Mouse (Mus musculus) liver, adult 2 months (tissue): ENCODE results near the gene Erich6. TPM values are rescaled to one million over a fixed set of nuclear protein-coding genes. Genes with fewer than 3 reads are reported as not detected.

Experiments used
- DNase-seq: peaks from one replicate; pipeline ENCODE4 v3.0.0-alpha.2; 2011; ENCODE audit warnings: low read depth, low spot score; ENCODE audit errors: extremely low read depth
- H3K27ac ChIP-seq: fragments of 200-500 bp; replicated peaks from 2 replicates; pipeline ENCODE4 v1.5.1; 2012; ENCODE audit warnings: low read depth, mild to moderate bottlenecking, control low read depth, inconsistent platforms, low read length; ENCODE audit not compliant: insufficient read depth
- H3K27me3 ChIP-seq: fragments of 200-500 bp; 2 replicates; pipeline ENCODE4 v1.6.1; 2012; ENCODE audit warnings: mild to moderate bottlenecking, moderate library complexity, low read length, inconsistent platforms; ENCODE audit not compliant: control insufficient read depth, insufficient read depth
- H3K36me3 ChIP-seq: fragments of 200-500 bp; 2 replicates; pipeline ENCODE4 v1.6.1; 2012; ENCODE audit warnings: low read length, inconsistent platforms; ENCODE audit not compliant: control insufficient read depth, insufficient read depth
- H3K4me1 ChIP-seq: fragments of 200-500 bp; 2 replicates; pipeline ENCODE4 v1.6.1; 2011; ENCODE audit warnings: low read length; ENCODE audit not compliant: control insufficient read depth, insufficient read depth
- H3K4me3 ChIP-seq: fragments of 200-500 bp; 2 replicates; pipeline ENCODE4 v1.5.1; 2011; ENCODE audit warnings: low read depth, mild to moderate bottlenecking, control low read depth, low read length, moderate library complexity; ENCODE audit not compliant: insufficient read depth
- H3K79me2 ChIP-seq: fragments of 200-500 bp; 2 replicates; pipeline ENCODE4 v1.6.1; 2012; ENCODE audit warnings: inconsistent platforms, mild to moderate bottlenecking, low read length, moderate library complexity; ENCODE audit not compliant: control insufficient read depth, insufficient read depth
- H3K9ac ChIP-seq: fragments of 200-500 bp; 2 replicates; pipeline ENCODE4 v1.6.1; 2012; ENCODE audit warnings: low read depth, mild to moderate bottlenecking, control low read depth, inconsistent platforms, low read length
- CTCF ChIP-seq: fragments of 200-500 bp; IDR thresholded peaks from 2 replicates; pipeline ENCODE4 v1.5.1; 2011; ENCODE audit warnings: low read depth, low read length, control low read depth
- POLR2A ChIP-seq: fragments of 200-500 bp; IDR thresholded peaks from 2 replicates; pipeline ENCODE4 v1.6.1; 2011; ENCODE audit warnings: low read length, control low read depth; ENCODE audit not compliant: insufficient read depth; ENCODE audit errors: extremely low read depth
- WGBS: fragments of 180-500 bp; shearing (Covaris S2); methylation state at CpG from one replicate; pipeline ENCODE4 v1.1.7; 2018; 5-methylcytosine and 5-hydroxymethylcytosine counted together
- polyA plus RNA-seq: library from polyadenylated mRNA; depleted of rRNA; stranded (reverse); fragments of >200 nt; gene quantifications from 2 replicates; pipeline ENCODE4 v1.2.3, GENCODE M21; 2012
- total RNA-seq: library from RNA; depleted of rRNA; stranded (reverse); fragments of >200 nt; gene quantifications from 2 replicates; pipeline ENCODE4 v1.2.3, GENCODE M21; 2014

Erich6 gene
- total and polyA plus RNA-seq, 2 experiments: not detected

DNA sequence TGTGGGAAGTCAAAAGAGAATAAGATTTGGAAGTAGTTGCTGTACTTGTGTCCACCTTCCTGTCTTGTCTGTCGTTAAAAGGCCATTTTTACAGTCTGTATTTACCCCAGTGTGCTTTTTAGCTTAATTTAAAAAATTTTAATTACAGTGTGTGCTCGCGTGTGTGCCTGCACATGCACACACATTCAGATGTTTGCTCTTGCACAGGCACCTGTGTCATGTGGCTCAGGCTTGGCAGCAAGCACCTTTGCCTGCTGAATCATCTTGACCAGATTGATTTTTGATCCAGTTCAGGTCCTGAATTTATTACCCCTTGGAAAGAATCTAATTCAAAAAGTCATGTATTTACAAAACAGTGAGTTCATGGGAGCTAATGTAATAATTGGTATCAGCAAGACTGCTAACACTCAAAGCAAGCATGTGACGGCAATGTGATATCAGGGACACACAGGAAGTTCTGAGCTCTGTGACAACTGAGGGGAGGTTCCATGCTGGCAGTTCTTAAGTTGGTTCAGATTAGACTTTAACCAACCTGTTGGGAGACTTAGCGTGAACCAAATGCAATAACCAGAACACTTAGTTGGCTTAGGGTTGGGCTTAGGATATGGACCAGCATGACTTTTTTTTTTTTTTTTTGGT, 54.1 kb downstream of the Erich6 start:
- H3K27ac ChIP-seq: peak overlapping the region; percentile 64
- 13% methylated on average over 5 of the region's 5 CpGs for WGBS
- peaks cover 29% of the 10 kb centered on the region for H3K4me1 ChIP-seq
- H3K36me3 ChIP-seq: peaks cover 25% of the 10 kb centered on the region
- DNase-seq: peak; percentile 97
- H3K4me3 ChIP-seq: no peak overlapping the region
- TF ChIP-seq POLR2A (no peak), CTCF (no peak)
- peaks cover 24% of the 10 kb centered on the region for H3K79me2 ChIP-seq
- no peak overlapping the region for H3K9ac ChIP-seq
- H3K27me3 ChIP-seq: no peaks in the 10 kb centered on the region

GRCm38 (mm10) chr3:58582297-58582696, 54.7 kb downstream of the Erich6 start:
- peaks cover 24% of the 10 kb centered on the region for H3K79me2 ChIP-seq
- H3K27ac ChIP-seq: peak overlapping the region; percentile 63
- H3K9ac ChIP-seq: no peak overlapping the region
- no peaks in the 10 kb centered on the region for H3K27me3 ChIP-seq
- peak; percentile 61 for DNase-seq
- H3K4me3 ChIP-seq: no peak overlapping the region
- H3K36me3 ChIP-seq: peaks cover 19% of the 10 kb centered on the region
- H3K4me1 ChIP-seq: peaks cover 29% of the 10 kb centered on the region
- WGBS: 11% methylated on average over 5 of the region's 5 CpGs
- no peak for TF ChIP-seq POLR2A
- TF ChIP-seq CTCF: no peak

GRCm38 (mm10) chr3:58581530-58581929, 55.5 kb downstream of the Erich6 start:
- TF ChIP-seq CTCF (no peak), POLR2A (no peak)
- Histone ChIP-seq H3K79me2 (peaks cover 24% of the 10 kb centered on the region), H3K27me3 (no peaks in the 10 kb centered on the region), H3K27ac (0 out of 2 replicates have a peak overlapping the region, but pooled peaks have one; percentile 13), H3K36me3 (peaks cover 14% of the 10 kb centered on the region; the same call in 1 of the 2 replicates), H3K4me3 (no peak overlapping the region), H3K9ac (no peak overlapping the region), H3K4me1 (peaks cover 29% of the 10 kb centered on the region)
- 20% methylated on average over 4 of the region's 4 CpGs for WGBS
- DNase-seq: peak; percentile 75

DNA sequence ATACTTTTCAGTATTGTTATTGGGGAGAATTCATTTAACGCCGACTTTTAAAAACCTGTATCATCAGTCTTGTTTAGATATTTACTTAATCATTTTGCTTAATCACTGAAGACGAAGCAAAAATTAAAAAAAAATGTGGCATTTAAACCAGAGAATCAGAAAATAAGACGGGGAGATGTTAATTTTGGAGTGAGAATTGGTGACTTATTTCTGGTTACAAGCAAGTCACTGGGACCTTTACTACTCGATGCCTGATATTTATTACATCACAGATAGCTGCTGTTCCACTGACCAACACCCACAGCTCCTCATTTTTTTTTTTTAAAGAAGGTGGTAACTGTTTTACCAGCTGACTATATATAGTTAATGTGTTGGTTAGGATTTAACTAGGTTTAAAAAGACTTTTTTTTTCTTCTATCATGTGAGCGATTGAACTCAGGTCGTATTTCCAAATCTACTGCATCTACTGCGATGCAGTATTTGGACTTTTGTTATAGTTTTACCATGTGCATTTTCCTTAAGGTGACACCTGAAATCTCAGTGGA, 59.4 kb downstream of the Erich6 start:
- H3K4me3 ChIP-seq: peak overlapping the region; percentile 98; the same call in 1 of the 2 replicates
- peaks cover 20% of the 10 kb centered on the region for H3K4me1 ChIP-seq
- H3K27me3 ChIP-seq: no peaks in the 10 kb centered on the region
- TF ChIP-seq POLR2A: no peak
- no peak for TF ChIP-seq CTCF
- H3K36me3 ChIP-seq: peaks cover 2% of the 10 kb centered on the region; the same call in 1 of the 2 replicates
- peaks cover 17% of the 10 kb centered on the region for H3K79me2 ChIP-seq
- H3K9ac ChIP-seq: no peak overlapping the region
- WGBS: 5% methylated on average over 8 of the region's 8 CpGs
- DNase-seq: peak; percentile 80
- H3K27ac ChIP-seq: no peak overlapping the region

- WGBS: under 1% methylated on average over 36 of the region's 36 CpGs
- peak; percentile 79 for DNase-seq
- TF ChIP-seq POLR2A (no peak), CTCF (no peak)
- peaks cover 15% of the 10 kb centered on the region for H3K4me1 ChIP-seq
- peak overlapping the region; percentile 98 for H3K9ac ChIP-seq
- peaks cover 2% of the 10 kb centered on the region; the same call in 1 of the 2 replicates for H3K36me3 ChIP-seq
- no peaks in the 10 kb centered on the region for H3K27me3 ChIP-seq
- peak overlapping the region; percentile 93 for H3K27ac ChIP-seq
- peaks cover 13% of the 10 kb centered on the region for H3K79me2 ChIP-seq
- H3K4me3 ChIP-seq: peak overlapping the region; percentile 98
Measured at GRCm38 (mm10) chr3:58577067-58577503, 59.9 kb downstream of the Erich6 start.
